Mouse (Mus musculus): ENCODE results near the gene Vmn1r171. TPM values are rescaled to one million over a fixed set of nuclear protein-coding genes. Genes with fewer than 3 reads are reported as not detected.
"Not testable (repeated sequence)": the region's sequence is repeated elsewhere in the genome, so short reads cannot be mapped to it uniquely, and the experiment has no call there.

Vmn1r171 gene
- total RNA-seq (2014; rRNA removed) (not detected in 2 replicates), polyA plus RNA-seq (2015; fragmentation: Nextera tagmentation; extraction: Ambion mirVana) (not detected in 2 replicates)

- H3K9me3 ChIP-seq (ENCODE audit: low read length) = peaks cover 11% of the 10 kb centered on the region; the same call in 1 of the 2 replicates
- no peak within 1 kb of the TSS for H3K27ac ChIP-seq (ENCODE audit: low read depth, low read length)
- no peak within 1 kb of the TSS for H3K4me3 ChIP-seq (ENCODE audit: low read depth, low read length)
- DNase-seq (ENCODE audit: low spot score) (no peak), ATAC-seq (ENCODE audit: low FRiP score) (no peak)
- H3K36me3 ChIP-seq (ENCODE audit: insufficient read depth, low read length) = no peaks in the 10 kb centered on the region
- H3K4me1 ChIP-seq (ENCODE audit: insufficient read depth, low read length) = no peaks in the 10 kb centered on the region
- H3K4me2 ChIP-seq (ENCODE audit: low read depth, low read length, poor library complexity, severe bottlenecking) = no peak within 1 kb of the TSS
- no peak within 1 kb of the TSS for H3K9ac ChIP-seq (replicated peaks; ENCODE audit: low read length, poor library complexity, severe bottlenecking)
- TF ChIP-seq CTCF (IDR thresholded peaks at IDR 0.05) = no peak
- no peaks in the 10 kb centered on the region for H3K27me3 ChIP-seq (ENCODE audit: insufficient read depth, low read length)
Observed at GRCm38 (mm10) chr7:23630422-23630821, at the start of gene Vmn1r171. Vmn1r171 (plus strand) TSS chr7:23630722.

GRCm38 (mm10) chr7:23605875-23606274, 24.6 kb upstream of the Vmn1r171 start, which contains the start of gene Vmn1r170:
Vmn1r170 (plus strand) TSS chr7:23606175.
- H3K27me3 ChIP-seq (ENCODE audit: insufficient read depth, low read length); H3K4me1 ChIP-seq (ENCODE audit: insufficient read depth, low read length); H3K4me3 ChIP-seq (ENCODE audit: low read depth, low read length); H3K36me3 ChIP-seq (ENCODE audit: insufficient read depth, low read length); H3K27ac ChIP-seq (ENCODE audit: low read depth, low read length); H3K4me2 ChIP-seq (ENCODE audit: low read depth, low read length, poor library complexity, severe bottlenecking); DNase-seq (ENCODE audit: low spot score); H3K9ac ChIP-seq (replicated peaks; ENCODE audit: low read length, poor library complexity, severe bottlenecking); H3K9me3 ChIP-seq (ENCODE audit: low read length); ATAC-seq (ENCODE audit: low FRiP score): not testable (repeated sequence)
- 33% methylated on average over 1 of the region's 1 CpGs for WGBS

GRCm38 (mm10) chr7:23658016-23658415, 27.5 kb downstream of the Vmn1r171 start, which contains the start of gene Vmn1r172:
Vmn1r172 (plus strand) TSS chr7:23658316.
- Histone ChIP-seq H3K9ac (replicated peaks; ENCODE audit: low read length, poor library complexity, severe bottlenecking) (no peak within 1 kb of the TSS), H3K27me3 (ENCODE audit: insufficient read depth, low read length) (no peaks in the 10 kb centered on the region), H3K27ac (ENCODE audit: low read depth, low read length) (no peak within 1 kb of the TSS), H3K4me3 (ENCODE audit: low read depth, low read length) (no peak within 1 kb of the TSS), H3K36me3 (ENCODE audit: insufficient read depth, low read length) (no peaks in the 10 kb centered on the region), H3K9me3 (ENCODE audit: low read length) (peaks cover 3% of the 10 kb centered on the region; the same call in 1 of the 2 replicates), H3K4me2 (ENCODE audit: low read depth, low read length, poor library complexity, severe bottlenecking) (no peak within 1 kb of the TSS), H3K4me1 (ENCODE audit: insufficient read depth, low read length) (no peaks in the 10 kb centered on the region)
- no peak for TF ChIP-seq CTCF (IDR thresholded peaks at IDR 0.05)
- no peak for ATAC-seq (ENCODE audit: low FRiP score)
- no peak for DNase-seq (ENCODE audit: low spot score)
- WGBS = 64% methylated on average over 2 of the region's 2 CpGs

Other genes with a start within 250 kb of the Vmn1r171 start
- gene Nlrp5, start 244.8 kb upstream of the Vmn1r171 start, total RNA-seq (2014; rRNA removed) = not detected in 2 replicates
- not detected in 2 replicates for gene Nlrp5, start 244.8 kb upstream of the Vmn1r171 start, polyA plus RNA-seq (2015; fragmentation: Nextera tagmentation; extraction: Ambion mirVana)
- not detected in 2 replicates for gene Vmn1r167, start 123.5 kb upstream of the Vmn1r171 start, total RNA-seq (2014; rRNA removed)
- not detected in 2 replicates for gene Vmn1r167, start 123.5 kb upstream of the Vmn1r171 start, polyA plus RNA-seq (2015; fragmentation: Nextera tagmentation; extraction: Ambion mirVana)
- not detected in 2 replicates for gene Vmn1r168, start 91.0 kb upstream of the Vmn1r171 start, total RNA-seq (2014; rRNA removed)
- gene Vmn1r168, start 91.0 kb upstream of the Vmn1r171 start, polyA plus RNA-seq (2015; fragmentation: Nextera tagmentation; extraction: Ambion mirVana) = not detected in 2 replicates
- gene Vmn1r169, start 55.2 kb upstream of the Vmn1r171 start, total RNA-seq (2014; rRNA removed) = not detected in 2 replicates
- not detected in 2 replicates for gene Vmn1r169, start 55.2 kb upstream of the Vmn1r171 start, polyA plus RNA-seq (2015; fragmentation: Nextera tagmentation; extraction: Ambion mirVana)
- not detected in 2 replicates for gene Vmn1r170, start 24.5 kb upstream of the Vmn1r171 start, total RNA-seq (2014; rRNA removed)
- not detected in 2 replicates for gene Vmn1r170, start 24.5 kb upstream of the Vmn1r171 start, polyA plus RNA-seq (2015; fragmentation: Nextera tagmentation; extraction: Ambion mirVana)
- not detected in 2 replicates for gene Vmn1r172, start 27.6 kb downstream of the Vmn1r171 start, total RNA-seq (2014; rRNA removed)
- not detected in 2 replicates for gene Vmn1r172, start 27.6 kb downstream of the Vmn1r171 start, polyA plus RNA-seq (2015; fragmentation: Nextera tagmentation; extraction: Ambion mirVana)
- not detected in 2 replicates for gene Vmn1r173, start 70.0 kb downstream of the Vmn1r171 start, total RNA-seq (2014; rRNA removed)
- gene Vmn1r173, start 70.0 kb downstream of the Vmn1r171 start, polyA plus RNA-seq (2015; fragmentation: Nextera tagmentation; extraction: Ambion mirVana) = not detected in 2 replicates
- not detected in 2 replicates for gene Vmn1r174, start 121.5 kb downstream of the Vmn1r171 start, total RNA-seq (2014; rRNA removed)
- not detected in 2 replicates for gene Vmn1r174, start 121.5 kb downstream of the Vmn1r171 start, polyA plus RNA-seq (2015; fragmentation: Nextera tagmentation; extraction: Ambion mirVana)
- not detected in 2 replicates for gene Vmn1r175, start 179.9 kb downstream of the Vmn1r171 start, total RNA-seq (2014; rRNA removed)
- gene Vmn1r175, start 179.9 kb downstream of the Vmn1r171 start, polyA plus RNA-seq (2015; fragmentation: Nextera tagmentation; extraction: Ambion mirVana) = not detected in 2 replicates
- gene Vmn1r176, start 206.7 kb downstream of the Vmn1r171 start, total RNA-seq (2014; rRNA removed) = not detected in 2 replicates
- 0.05 TPM in 1 of 2 replicates, not detected in the other for gene Vmn1r176, start 206.7 kb downstream of the Vmn1r171 start, polyA plus RNA-seq (2015; fragmentation: Nextera tagmentation; extraction: Ambion mirVana)
- not detected in 2 replicates for gene Vmn1r177, start 235.7 kb downstream of the Vmn1r171 start, total RNA-seq (2014; rRNA removed)
- not detected in 2 replicates for gene Vmn1r177, start 235.7 kb downstream of the Vmn1r171 start, polyA plus RNA-seq (2015; fragmentation: Nextera tagmentation; extraction: Ambion mirVana)

Measured in midbrain, postnatal 0 days (tissue).